Mouse (Mus musculus) naive thymus-derived CD4-positive, alpha-beta T cell, adult 2 months (primary cell): ENCODE results near the gene Gria1.

ENCODE experiments used
- DNase-seq: peaks from one replicate; pipeline ENCODE4 v3.0.0-alpha.2; 2011; ENCODE audit warnings: low read depth

The Gria1 gene

DNA sequence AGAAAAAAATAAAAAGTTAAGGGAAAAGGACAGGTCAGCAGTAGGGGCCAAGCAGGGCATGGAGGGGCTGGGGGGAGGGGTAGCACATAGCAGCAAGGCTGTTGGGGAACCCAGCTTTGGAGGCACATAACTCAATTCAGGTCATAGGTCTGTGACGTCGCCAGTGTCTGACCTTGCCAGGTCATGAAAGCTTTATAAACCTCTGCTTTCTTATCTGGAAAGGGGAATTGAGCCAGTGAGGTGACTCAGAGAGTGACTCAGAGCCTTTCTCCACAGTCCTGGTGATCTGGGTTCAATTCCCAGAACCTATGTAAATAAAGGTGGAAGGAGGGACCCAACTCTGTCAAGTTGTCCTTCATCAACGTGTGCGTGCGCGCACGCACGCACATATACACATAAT lies 286.2 kb downstream of the Gria1 start:
- DNase-seq, result no peak

DNA sequence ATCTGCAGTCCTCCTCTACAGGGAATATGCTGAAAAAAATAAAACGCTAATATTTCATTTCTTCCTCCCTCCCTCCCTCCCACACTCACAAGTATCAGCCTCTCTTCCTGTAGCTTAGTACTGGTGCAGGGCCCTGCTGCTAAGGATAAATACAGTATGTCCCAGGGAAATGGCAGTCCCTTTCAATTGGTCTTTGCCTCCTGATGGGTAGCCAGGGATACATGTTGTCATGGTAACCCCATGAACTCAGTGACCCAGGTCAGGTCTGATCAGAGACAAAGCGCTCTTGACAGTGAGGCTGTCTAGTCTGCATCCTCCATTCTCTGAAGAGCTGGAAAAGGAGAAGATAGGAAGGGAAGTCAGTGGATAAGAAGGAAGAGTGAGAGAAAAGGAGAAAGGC lies 287.1 kb downstream of the Gria1 start:
- no peak for DNase-seq

DNA sequence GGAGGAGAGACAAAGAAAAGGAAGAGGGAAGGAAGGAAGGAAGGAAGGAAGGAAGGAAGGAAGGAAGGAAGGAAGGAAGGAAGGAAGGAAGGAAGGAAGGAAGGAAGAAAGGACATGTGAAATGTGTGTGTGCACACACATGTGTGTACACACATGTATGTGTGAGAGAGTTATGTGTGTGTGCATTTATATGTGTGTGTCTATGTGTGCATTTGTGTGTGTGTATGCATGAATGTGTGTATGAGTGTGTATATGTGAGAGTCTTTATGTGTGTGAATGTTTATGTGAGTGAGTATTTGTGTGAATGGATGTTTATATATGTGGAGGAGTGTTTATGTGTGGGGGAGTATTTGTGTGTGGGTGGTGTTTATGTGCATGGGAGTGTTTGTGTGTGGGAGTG lies 287.5 kb downstream of the Gria1 start:
- DNase-seq, result no peak

DNA sequence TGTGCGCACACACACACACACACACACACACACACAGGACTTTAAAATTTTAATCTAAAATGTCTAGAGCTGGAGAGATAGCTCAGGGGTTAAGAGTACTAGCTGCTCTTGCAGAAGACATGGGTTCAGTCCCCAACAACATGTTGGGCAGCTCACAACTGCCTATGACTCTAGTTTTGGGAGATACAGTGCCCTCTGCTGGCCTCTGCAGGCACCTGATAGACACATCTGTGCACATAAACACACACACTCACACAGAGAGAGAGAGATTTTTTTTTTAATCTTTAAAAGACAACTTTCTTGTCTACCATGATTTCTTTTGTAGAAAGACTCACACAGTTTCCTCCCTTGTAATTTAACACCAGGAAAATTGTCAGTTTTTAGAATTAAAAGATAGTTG lies 292.4 kb downstream of the Gria1 start:
- no peak for DNase-seq

DNA sequence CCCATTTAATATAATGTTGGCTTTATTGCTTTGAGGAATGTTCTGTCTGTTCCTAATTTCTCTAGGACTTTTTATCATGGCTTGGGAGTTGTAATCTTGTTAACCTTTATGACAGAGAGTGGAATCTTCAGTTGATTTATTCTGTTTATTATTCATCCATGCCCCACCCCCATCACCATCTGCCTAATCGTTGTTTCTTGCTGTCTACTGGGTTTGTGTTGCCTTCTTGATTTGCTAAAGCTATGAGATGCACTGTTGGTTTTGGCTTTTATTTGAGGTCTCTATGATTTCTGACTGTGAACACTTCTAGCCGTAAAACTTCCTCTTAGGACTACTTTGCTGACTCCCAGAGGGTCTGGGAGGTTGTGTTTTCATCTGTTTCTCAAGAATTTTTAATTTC lies 294.9 kb downstream of the Gria1 start:
- DNase-seq, result no peak

DNA sequence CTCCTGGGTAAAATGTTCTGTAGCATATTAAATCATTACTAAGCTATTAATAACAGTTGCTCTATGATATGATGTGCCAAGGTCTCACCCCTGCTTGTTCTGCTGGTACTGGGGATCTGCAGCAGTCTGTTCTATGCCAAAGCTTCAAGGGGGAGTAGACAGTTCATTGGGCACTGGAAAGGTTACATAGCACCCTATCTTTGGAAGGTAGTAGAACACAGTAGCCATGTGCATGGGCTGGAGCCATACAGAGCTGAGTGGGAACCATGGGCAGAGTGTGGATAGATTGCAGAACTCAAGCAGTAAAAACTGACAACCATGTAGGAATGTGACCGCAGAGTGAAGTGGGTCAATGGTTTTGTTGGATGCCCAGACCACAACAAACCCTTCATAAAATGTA lies 295.7 kb downstream of the Gria1 start:
- no peak for DNase-seq

DNA sequence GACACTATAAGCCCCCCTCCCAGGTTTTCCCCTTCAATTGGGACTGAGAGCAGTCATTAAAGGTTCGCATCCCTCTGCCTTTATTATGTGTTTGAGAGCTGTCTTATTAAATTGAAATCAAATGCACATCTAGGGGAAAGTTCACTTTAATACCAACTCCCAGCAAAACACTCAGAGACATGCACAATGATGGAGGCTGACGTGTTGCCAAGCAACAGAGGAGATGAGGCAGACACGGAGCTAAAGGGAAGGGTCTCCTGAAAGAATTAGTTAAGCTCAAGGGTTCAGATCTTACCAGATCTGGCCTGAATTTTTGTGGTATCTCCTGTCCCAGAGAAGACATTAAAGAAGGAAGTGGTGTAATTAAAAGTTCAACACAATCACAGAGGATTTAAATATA lies 305.9 kb downstream of the Gria1 start:
- no peak for DNase-seq

DNA sequence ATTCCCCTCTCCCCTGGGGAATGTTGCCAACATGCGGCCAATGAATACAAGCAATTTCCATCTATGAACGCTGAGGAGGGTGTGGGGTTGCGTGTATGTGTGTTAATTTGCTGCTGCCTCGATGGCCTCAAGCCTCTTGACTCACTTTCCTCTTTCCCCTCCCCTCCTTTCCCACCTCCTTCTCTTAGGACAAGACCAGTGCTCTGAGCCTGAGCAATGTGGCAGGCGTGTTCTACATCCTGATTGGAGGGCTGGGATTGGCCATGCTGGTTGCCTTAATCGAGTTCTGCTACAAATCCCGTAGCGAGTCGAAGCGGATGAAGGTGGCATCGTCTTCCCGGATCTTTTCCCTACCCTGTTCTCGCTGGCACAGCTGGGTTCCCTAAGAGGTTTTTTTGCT lies 306.3 kb downstream of the Gria1 start:
- no peak for DNase-seq

DNA sequence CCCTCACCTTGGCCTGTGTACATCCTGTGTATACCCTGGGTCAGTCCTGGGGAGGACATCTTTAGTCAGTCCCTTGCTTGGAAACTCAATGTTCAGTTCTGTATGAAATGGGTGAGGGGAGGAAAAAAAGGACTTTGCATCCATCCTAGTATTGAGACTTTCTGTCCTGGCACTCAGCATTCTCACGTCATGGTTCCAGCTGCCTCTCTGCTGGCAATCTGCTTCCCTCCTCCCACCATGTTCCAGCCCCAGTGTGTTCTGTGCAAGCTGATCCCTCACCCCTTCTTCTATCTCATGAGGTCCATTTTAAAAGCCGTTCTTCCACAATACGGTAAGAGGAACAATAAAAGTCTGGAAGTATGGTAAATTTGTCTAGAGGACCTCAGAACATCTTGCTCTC lies 308.2 kb downstream of the Gria1 start:
- DNase-seq, result no peak

DNA sequence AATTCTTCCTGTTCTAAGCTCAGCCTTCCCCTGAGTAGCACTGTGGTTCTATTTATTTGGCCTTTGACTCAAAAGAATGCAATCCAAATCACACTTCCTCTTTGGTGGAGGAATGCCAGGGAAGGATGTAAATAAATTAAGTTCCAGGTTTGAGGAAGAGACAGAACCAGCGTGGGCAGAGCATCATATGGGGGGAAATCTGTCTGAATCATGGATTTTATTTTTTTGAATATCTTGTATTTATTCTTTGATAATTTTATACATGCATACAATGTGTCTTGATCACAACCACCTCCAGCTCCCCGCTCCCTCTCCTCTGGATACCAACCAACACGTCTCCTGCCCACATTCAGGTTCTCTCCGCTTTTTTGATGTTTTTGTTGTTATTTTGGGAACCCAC lies 312.9 kb downstream of the Gria1 start:
- no peak for DNase-seq
